Mouse (Mus musculus): ENCODE results near the gene E130116L18Rik. TPM values are rescaled to one million over a fixed set of nuclear protein-coding genes. Genes with fewer than 3 reads are reported as not detected.
"Not testable (repeated sequence)": the region's sequence is repeated elsewhere in the genome, so short reads cannot be mapped to it uniquely, and the experiment has no call there.

The E130116L18Rik gene
- polyA plus RNA-seq, 1 experiment from 2014 or later = not detected

DNA sequence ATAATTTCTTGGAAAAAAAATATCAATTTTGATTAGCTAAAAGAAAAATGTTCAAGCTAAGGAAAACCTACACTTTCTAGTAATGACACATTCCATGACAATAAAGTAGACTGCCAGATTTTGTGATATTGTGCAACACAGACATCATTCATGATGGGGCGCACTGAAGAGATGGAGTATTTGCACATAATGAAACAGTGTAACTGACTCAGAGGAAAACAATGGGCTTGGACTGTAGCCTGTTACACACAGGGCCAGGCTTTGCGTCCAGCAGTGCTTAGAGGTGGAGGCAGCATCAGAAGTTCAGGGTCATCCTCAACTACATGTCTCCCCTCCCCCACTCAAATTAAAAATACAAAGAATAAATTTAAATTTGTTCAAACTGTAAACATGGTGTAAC lies 32.4 kb downstream of the E130116L18Rik start:
- Histone ChIP-seq H3K27me3 (replicated peaks; ENCODE audit: control insufficient read depth, insufficient read depth, low read length) (no peaks in the 10 kb centered on the region), H3K4me3 (ENCODE audit: low read depth, low read length) (no peak overlapping the region), H3K9me3 (ENCODE audit: control insufficient read depth, low read length) (no peaks in the 10 kb centered on the region), H3K4me2 (no peak overlapping the region), H3K27ac (ENCODE audit: low read depth, low read length) (no peak overlapping the region), H3K36me3 (ENCODE audit: control insufficient read depth, insufficient read depth, low read length) (no peaks in the 10 kb centered on the region), H3K4me1 (replicated peaks; ENCODE audit: control insufficient read depth, insufficient read depth, low read length) (no peaks in the 10 kb centered on the region), H3K9ac (ENCODE audit: low read depth, low read length) (no peak overlapping the region)
- DNase-seq (ENCODE audit: low spot score) (no peak), ATAC-seq (replicated peaks; ENCODE audit: low FRiP score) (no peak)
- WGBS = 77% methylated on average over 2 of the region's 2 CpGs

DNA sequence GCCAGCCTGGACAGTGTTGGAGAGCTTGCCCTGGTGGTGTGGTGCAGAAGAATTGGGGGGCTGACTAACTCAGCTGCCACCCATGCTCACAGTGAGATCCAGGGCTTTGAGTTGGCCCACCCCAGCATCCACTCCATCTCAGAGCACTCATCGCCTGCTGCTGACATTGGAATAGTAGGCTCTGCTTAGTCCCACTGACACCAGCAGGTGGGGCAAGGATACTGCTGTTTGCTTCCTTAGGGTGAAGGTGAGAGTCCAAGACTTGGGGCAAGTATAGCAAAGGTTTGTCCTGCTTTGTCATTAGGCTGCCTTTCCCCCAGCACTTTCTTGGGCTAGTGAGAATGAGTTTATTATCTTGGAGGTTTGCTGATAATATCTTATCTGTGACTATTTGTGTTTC lies 34.2 kb downstream of the E130116L18Rik start:
- Histone ChIP-seq H3K9ac (ENCODE audit: low read depth, low read length) (no peak overlapping the region), H3K36me3 (ENCODE audit: control insufficient read depth, insufficient read depth, low read length) (no peaks in the 10 kb centered on the region), H3K4me3 (ENCODE audit: low read depth, low read length) (no peak overlapping the region), H3K27me3 (replicated peaks; ENCODE audit: control insufficient read depth, insufficient read depth, low read length) (no peaks in the 10 kb centered on the region), H3K4me1 (replicated peaks; ENCODE audit: control insufficient read depth, insufficient read depth, low read length) (no peaks in the 10 kb centered on the region), H3K9me3 (ENCODE audit: control insufficient read depth, low read length) (no peaks in the 10 kb centered on the region), H3K4me2 (no peak overlapping the region), H3K27ac (ENCODE audit: low read depth, low read length) (no peak overlapping the region)
- DNase-seq (ENCODE audit: low spot score) = no peak
- no peak for ATAC-seq (replicated peaks; ENCODE audit: low FRiP score)
- 35% methylated on average over 1 of the region's 1 CpGs for WGBS

DNA sequence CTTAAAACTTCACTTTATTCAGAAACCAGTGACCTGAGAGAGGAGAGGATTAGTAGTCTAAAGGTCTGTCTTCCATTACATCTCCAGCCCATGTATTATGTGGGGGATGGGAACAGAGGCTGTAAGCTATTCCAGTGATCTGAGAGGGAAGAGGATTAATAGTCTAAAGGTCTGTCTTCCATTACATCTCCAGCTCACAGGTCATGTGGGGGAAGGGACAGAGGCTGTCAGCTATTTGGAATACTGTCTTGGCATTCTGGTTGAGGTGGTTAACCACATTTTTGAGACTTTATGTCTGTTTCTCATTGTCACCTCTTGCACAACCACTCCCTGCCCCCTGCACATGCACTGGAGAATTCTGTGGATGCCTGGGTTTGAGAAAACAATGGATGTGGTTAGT lies 35.2 kb downstream of the E130116L18Rik start:
- H3K27me3 ChIP-seq (replicated peaks; ENCODE audit: control insufficient read depth, insufficient read depth, low read length) = no peaks in the 10 kb centered on the region
- no peaks in the 10 kb centered on the region for H3K9me3 ChIP-seq (ENCODE audit: control insufficient read depth, low read length)
- no peaks in the 10 kb centered on the region for H3K4me1 ChIP-seq (replicated peaks; ENCODE audit: control insufficient read depth, insufficient read depth, low read length)
- H3K4me2 ChIP-seq = no peak overlapping the region
- no peak for ATAC-seq (replicated peaks; ENCODE audit: low FRiP score)
- H3K9ac ChIP-seq (ENCODE audit: low read depth, low read length) = no peak overlapping the region
- H3K4me3 ChIP-seq (ENCODE audit: low read depth, low read length) = no peak overlapping the region
- no peaks in the 10 kb centered on the region for H3K36me3 ChIP-seq (ENCODE audit: control insufficient read depth, insufficient read depth, low read length)
- no peak overlapping the region for H3K27ac ChIP-seq (ENCODE audit: low read depth, low read length)
- DNase-seq (ENCODE audit: low spot score) = no peak

DNA sequence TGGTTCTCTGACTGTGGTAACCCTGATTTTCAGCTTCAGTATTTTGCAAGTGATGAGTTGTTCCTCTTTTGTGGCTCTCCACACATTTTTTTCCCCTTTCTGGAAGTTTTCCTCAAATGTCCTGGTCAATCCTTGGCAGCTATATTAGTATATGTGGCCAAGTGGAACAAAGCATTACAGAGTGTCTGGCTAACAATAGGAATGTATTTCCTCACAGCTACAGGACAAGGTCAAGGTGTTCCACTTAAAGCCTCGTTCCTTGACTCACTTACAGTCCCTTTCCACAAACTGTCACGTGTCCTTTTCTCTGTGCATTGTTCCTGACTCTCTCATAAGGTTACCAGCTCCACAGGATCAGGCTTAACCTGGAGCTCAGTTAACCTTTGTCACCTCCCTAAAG lies 38.4 kb downstream of the E130116L18Rik start:
- H3K9ac ChIP-seq (ENCODE audit: low read depth, low read length) = no peak overlapping the region
- no peak overlapping the region for H3K4me3 ChIP-seq (ENCODE audit: low read depth, low read length)
- ATAC-seq (replicated peaks; ENCODE audit: low FRiP score) (no peak), DNase-seq (ENCODE audit: low spot score) (no peak)
- H3K9me3 ChIP-seq (ENCODE audit: control insufficient read depth, low read length) = no peaks in the 10 kb centered on the region
- no peaks in the 10 kb centered on the region for H3K4me1 ChIP-seq (replicated peaks; ENCODE audit: control insufficient read depth, insufficient read depth, low read length)
- WGBS = 54% methylated on average over 2 of the region's 2 CpGs
- H3K36me3 ChIP-seq (ENCODE audit: control insufficient read depth, insufficient read depth, low read length) = no peaks in the 10 kb centered on the region
- no peak overlapping the region for H3K27ac ChIP-seq (ENCODE audit: low read depth, low read length)
- H3K27me3 ChIP-seq (replicated peaks; ENCODE audit: control insufficient read depth, insufficient read depth, low read length) = no peaks in the 10 kb centered on the region
- no peak overlapping the region for H3K4me2 ChIP-seq

DNA sequence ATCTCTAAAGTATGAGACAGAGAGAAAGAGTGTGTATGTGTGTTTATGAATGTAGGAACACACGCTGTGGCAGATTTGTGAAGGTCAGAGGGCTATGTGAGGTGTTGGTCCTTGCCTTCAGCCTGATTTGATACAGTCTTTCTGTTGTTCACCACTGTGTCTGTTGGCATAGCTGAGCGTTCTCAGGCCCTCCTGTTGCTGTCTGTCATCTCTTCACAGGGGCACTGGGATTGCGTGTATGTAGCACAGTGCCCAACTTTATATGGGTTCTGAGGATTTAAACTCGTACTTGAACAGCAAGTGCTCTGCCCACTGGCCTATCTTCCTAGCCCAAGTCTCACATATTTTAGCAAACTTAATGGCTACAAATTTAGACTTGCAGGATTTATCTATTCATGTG lies 39.4 kb downstream of the E130116L18Rik start:
- H3K4me2 ChIP-seq = no peak overlapping the region
- no peak overlapping the region for H3K9ac ChIP-seq (ENCODE audit: low read depth, low read length)
- DNase-seq (ENCODE audit: low spot score) = no peak
- WGBS = 83% methylated on average over 4 of the region's 4 CpGs
- no peak for ATAC-seq (replicated peaks; ENCODE audit: low FRiP score)
- H3K4me3 ChIP-seq (ENCODE audit: low read depth, low read length) = no peak overlapping the region
- H3K27ac ChIP-seq (ENCODE audit: low read depth, low read length) = no peak overlapping the region
- no peaks in the 10 kb centered on the region for H3K36me3 ChIP-seq (ENCODE audit: control insufficient read depth, insufficient read depth, low read length)
- no peaks in the 10 kb centered on the region for H3K27me3 ChIP-seq (replicated peaks; ENCODE audit: control insufficient read depth, insufficient read depth, low read length)
- H3K9me3 ChIP-seq (ENCODE audit: control insufficient read depth, low read length) = no peaks in the 10 kb centered on the region
- no peaks in the 10 kb centered on the region for H3K4me1 ChIP-seq (replicated peaks; ENCODE audit: control insufficient read depth, insufficient read depth, low read length)

DNA sequence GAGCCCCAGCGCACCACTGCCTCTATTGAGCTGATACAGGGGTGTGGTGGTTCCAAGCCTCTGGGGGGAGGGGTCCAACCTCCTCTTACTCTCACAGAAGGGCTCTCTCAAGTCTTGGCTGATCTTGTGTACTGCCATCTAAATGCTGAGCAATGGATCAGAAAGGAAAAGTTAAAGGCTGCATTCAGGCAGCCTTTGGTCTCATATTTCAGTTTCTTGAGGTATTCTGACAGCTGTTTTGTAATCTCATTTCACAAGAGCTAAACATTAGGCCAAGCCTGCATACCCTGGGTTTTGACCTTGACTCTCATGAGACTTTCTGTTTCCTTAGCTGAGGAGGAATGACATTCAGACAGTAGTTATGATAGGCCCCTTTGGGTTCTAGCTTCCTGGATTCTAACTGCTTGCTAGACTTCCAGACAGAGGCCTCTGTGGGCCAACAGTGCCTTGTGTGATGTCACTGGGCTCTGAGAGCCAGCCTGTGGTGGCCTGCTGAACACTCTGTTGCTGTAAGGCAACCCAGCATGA lies 41.9 kb downstream of the E130116L18Rik start, which contains the start of gene Galntl5:
TSS of gene Galntl5 (plus strand) at position 457 of the 528 bp plus-strand sequence.
- Histone ChIP-seq H3K9ac (ENCODE audit: low read depth, low read length) (no peak within 1 kb of the TSS), H3K27ac (ENCODE audit: low read depth, low read length) (no peak within 1 kb of the TSS), H3K4me2 (no peak within 1 kb of the TSS), H3K9me3 (ENCODE audit: control insufficient read depth, low read length) (no peaks in the 10 kb centered on the region), H3K27me3 (replicated peaks; ENCODE audit: control insufficient read depth, insufficient read depth, low read length) (no peaks in the 10 kb centered on the region), H3K36me3 (ENCODE audit: control insufficient read depth, insufficient read depth, low read length) (no peaks in the 10 kb centered on the region), H3K4me3 (ENCODE audit: low read depth, low read length) (no peak within 1 kb of the TSS), H3K4me1 (replicated peaks; ENCODE audit: control insufficient read depth, insufficient read depth, low read length) (no peaks in the 10 kb centered on the region)
- WGBS = 61% methylated on average over 1 of the region's 1 CpGs
- no peak for ATAC-seq (replicated peaks; ENCODE audit: low FRiP score)
- no peak for DNase-seq (ENCODE audit: low spot score)

DNA sequence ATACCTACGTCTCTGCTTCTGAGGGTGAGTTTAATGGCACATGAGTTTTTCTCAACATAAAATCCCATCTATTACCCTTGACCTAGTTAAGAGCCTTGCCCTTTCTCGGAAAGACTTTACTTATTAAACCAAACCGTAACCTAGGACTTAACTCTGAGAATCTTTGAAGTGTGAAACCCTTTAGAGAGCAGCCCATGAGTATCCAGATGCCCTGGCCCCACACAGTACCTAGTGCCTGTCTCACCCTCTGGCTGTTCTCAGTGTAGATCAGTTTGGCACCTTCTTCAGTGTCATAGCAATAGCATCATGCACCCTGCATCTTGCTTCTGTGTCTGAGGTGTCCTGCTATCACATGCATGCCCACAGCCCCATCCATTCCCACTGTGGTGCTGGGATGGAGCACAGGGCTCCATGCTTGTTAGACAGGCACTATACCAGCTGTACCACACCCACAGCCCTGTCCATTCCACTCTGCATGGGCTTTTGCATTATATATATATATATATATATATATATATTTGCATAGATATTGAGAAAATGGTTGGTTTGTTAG lies 42.9 kb downstream of the E130116L18Rik start:
- ATAC-seq (replicated peaks; ENCODE audit: low FRiP score) = no peak
- Histone ChIP-seq H3K27me3 (replicated peaks; ENCODE audit: control insufficient read depth, insufficient read depth, low read length) (no peaks in the 10 kb centered on the region), H3K4me2 (no peak overlapping the region), H3K4me1 (replicated peaks; ENCODE audit: control insufficient read depth, insufficient read depth, low read length) (no peaks in the 10 kb centered on the region), H3K4me3 (ENCODE audit: low read depth, low read length) (no peak overlapping the region), H3K9me3 (ENCODE audit: control insufficient read depth, low read length) (no peaks in the 10 kb centered on the region), H3K9ac (ENCODE audit: low read depth, low read length) (no peak overlapping the region), H3K27ac (ENCODE audit: low read depth, low read length) (no peak overlapping the region), H3K36me3 (ENCODE audit: control insufficient read depth, insufficient read depth, low read length) (no peaks in the 10 kb centered on the region)
- DNase-seq (ENCODE audit: low spot score) = no peak
- 88% methylated on average over 3 of the region's 3 CpGs for WGBS

DNA sequence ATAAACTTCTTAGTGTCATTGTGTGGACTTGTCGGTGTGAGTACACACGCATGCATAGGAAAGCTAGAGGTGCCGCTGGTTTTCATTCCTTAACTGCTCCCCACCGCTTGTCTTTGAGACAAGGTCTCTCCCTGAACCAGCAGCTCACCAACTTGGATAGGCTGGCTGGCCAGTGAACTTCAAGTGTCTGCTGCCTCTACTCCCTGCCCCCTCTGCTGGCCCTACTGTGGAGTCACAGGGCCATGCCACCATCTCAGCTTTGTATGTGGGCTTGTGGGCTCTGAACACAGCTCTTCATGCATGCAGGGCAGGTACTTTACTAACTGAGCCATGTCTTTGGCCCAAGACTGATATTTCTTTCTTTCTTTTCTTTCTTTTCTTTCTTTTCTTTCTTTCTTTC lies 43.7 kb downstream of the E130116L18Rik start:
- ATAC-seq (replicated peaks; ENCODE audit: low FRiP score) = no peak
- 87% methylated on average over 4 of the region's 4 CpGs for WGBS
- H3K9ac ChIP-seq (ENCODE audit: low read depth, low read length) = no peak overlapping the region
- no peak overlapping the region for H3K4me2 ChIP-seq
- H3K4me3 ChIP-seq (ENCODE audit: low read depth, low read length) = no peak overlapping the region
- no peaks in the 10 kb centered on the region for H3K27me3 ChIP-seq (replicated peaks; ENCODE audit: control insufficient read depth, insufficient read depth, low read length)
- H3K9me3 ChIP-seq (ENCODE audit: control insufficient read depth, low read length) = no peaks in the 10 kb centered on the region
- DNase-seq (ENCODE audit: low spot score) = no peak
- H3K27ac ChIP-seq (ENCODE audit: low read depth, low read length) = no peak overlapping the region
- H3K4me1 ChIP-seq (replicated peaks; ENCODE audit: control insufficient read depth, insufficient read depth, low read length) = no peaks in the 10 kb centered on the region
- no peaks in the 10 kb centered on the region for H3K36me3 ChIP-seq (ENCODE audit: control insufficient read depth, insufficient read depth, low read length)

DNA sequence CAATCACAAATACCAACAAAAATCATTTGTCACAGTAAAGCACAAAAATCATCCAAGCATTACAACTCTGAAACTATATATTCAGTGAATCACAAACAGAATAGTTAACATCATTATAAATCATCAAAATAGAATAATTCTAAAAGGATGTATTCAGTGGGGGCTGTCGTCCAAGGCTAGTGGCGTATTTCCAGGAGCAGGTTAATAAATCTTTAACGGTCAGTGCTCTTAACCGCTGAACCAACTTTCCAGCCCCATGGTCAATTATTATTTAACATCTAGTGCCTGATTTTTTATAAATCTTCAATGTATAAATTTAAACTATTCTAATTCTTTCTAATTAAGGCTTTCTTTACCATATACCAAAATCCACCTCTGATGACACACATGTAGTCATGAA lies 44.4 kb downstream of the E130116L18Rik start:
- not testable (repeated sequence) for H3K36me3 ChIP-seq (ENCODE audit: control insufficient read depth, insufficient read depth, low read length); ATAC-seq (replicated peaks; ENCODE audit: low FRiP score); H3K27me3 ChIP-seq (replicated peaks; ENCODE audit: control insufficient read depth, insufficient read depth, low read length); H3K27ac ChIP-seq (ENCODE audit: low read depth, low read length); H3K4me2 ChIP-seq; DNase-seq (ENCODE audit: low spot score); H3K9me3 ChIP-seq (ENCODE audit: control insufficient read depth, low read length); H3K4me1 ChIP-seq (replicated peaks; ENCODE audit: control insufficient read depth, insufficient read depth, low read length); H3K9ac ChIP-seq (ENCODE audit: low read depth, low read length); H3K4me3 ChIP-seq (ENCODE audit: low read depth, low read length)
- WGBS = 93% methylated on average over 4 of the region's 4 CpGs

Data from liver, embryonic 11.5 days (tissue).